Mouse (Mus musculus): ENCODE data around the gene Myo10.

Myo10 gene

GRCm38 (mm10) chr15:25706874-25707554 lies 84.7 kb downstream of the Myo10 start:
- in situ Hi-C loops (cut with MboI; ENCODE audit: low pct_unique_long_range_greater_than_20kb in 1 of 2, low sequenced_read_pairs in 2 of 2, unreplicated experiment in 1 of 2): loop anchor here in 1 of 2 experiments (25.0 kb wide), 1 partner anchor 995 kb away; no protein-coding TSS in a partner anchor

GRCm38 (mm10) chr15:25707891-25708290 lies 85.6 kb downstream of the Myo10 start:
- in situ Hi-C loops (cut with MboI; ENCODE audit: low pct_unique_long_range_greater_than_20kb in 1 of 2, low sequenced_read_pairs in 2 of 2, unreplicated experiment in 1 of 2): loop anchor here in 1 of 2 experiments (25.0 kb wide), 1 partner anchor 996 kb away; no protein-coding TSS in a partner anchor

- in situ Hi-C loops (cut with MboI; ENCODE audit: low pct_unique_long_range_greater_than_20kb in 1 of 2, low sequenced_read_pairs in 2 of 2, unreplicated experiment in 1 of 2): loop anchor here (10.0 to 25.0 kb wide), 2 partner anchors 106 to 999 kb away; no protein-coding TSS in a partner anchor
These were observed 88.6 kb downstream of the Myo10 start for GRCm38 (mm10) chr15:25710876-25711275.

- in situ Hi-C loops (cut with MboI; ENCODE audit: low pct_unique_long_range_greater_than_20kb in 1 of 2, low sequenced_read_pairs in 2 of 2, unreplicated experiment in 1 of 2): loop anchor here (10.0 to 25.0 kb wide), 2 partner anchors 108 to 1001 kb away; no protein-coding TSS in a partner anchor
These were observed 90.6 kb downstream of the Myo10 start for GRCm38 (mm10) chr15:25712877-25713276.

- in situ Hi-C loops (cut with MboI; ENCODE audit: low pct_unique_long_range_greater_than_20kb in 1 of 2, low sequenced_read_pairs in 2 of 2, unreplicated experiment in 1 of 2): loop anchor here (10.0 to 25.0 kb wide), 2 partner anchors 109 to 1001 kb away; no protein-coding TSS in a partner anchor
These were observed 91.4 kb downstream of the Myo10 start for GRCm38 (mm10) chr15:25713587-25714361.

GRCm38 (mm10) chr15:25715218-25715995 lies 93.1 kb downstream of the Myo10 start:
- in situ Hi-C loops (cut with MboI; ENCODE audit: low pct_unique_long_range_greater_than_20kb in 1 of 2, low sequenced_read_pairs in 2 of 2, unreplicated experiment in 1 of 2): loop anchor here (5.0 to 25.0 kb wide), 3 partner anchors 111 to 1003 kb away; no protein-coding TSS in a partner anchor

GRCm38 (mm10) chr15:25715996-25716395 lies 93.7 kb downstream of the Myo10 start:
- in situ Hi-C loops (cut with MboI; ENCODE audit: low pct_unique_long_range_greater_than_20kb in 1 of 2, low sequenced_read_pairs in 2 of 2, unreplicated experiment in 1 of 2): loop anchor here (5.0 to 25.0 kb wide), 3 partner anchors 111 to 1004 kb away; no protein-coding TSS in a partner anchor

- in situ Hi-C loops (cut with MboI; ENCODE audit: low pct_unique_long_range_greater_than_20kb in 1 of 2, low sequenced_read_pairs in 2 of 2, unreplicated experiment in 1 of 2): loop anchor here (5.0 to 25.0 kb wide), 3 partner anchors 112 to 1005 kb away; no protein-coding TSS in a partner anchor
These were observed 94.7 kb downstream of the Myo10 start for GRCm38 (mm10) chr15:25717006-25717405.

- in situ Hi-C loops (cut with MboI; ENCODE audit: low pct_unique_long_range_greater_than_20kb in 1 of 2, low sequenced_read_pairs in 2 of 2, unreplicated experiment in 1 of 2): loop anchor here (5.0 to 25.0 kb wide), 3 partner anchors 113 to 1006 kb away; no protein-coding TSS in a partner anchor
These were observed 95.8 kb downstream of the Myo10 start for GRCm38 (mm10) chr15:25718104-25718503.

- in situ Hi-C loops (cut with MboI; ENCODE audit: low pct_unique_long_range_greater_than_20kb in 1 of 2, low sequenced_read_pairs in 2 of 2, unreplicated experiment in 1 of 2): loop anchor here (5.0 to 25.0 kb wide), 3 partner anchors 114 to 1007 kb away; no protein-coding TSS in a partner anchor
These were observed 96.9 kb downstream of the Myo10 start for GRCm38 (mm10) chr15:25719270-25719669.

GRCm38 (mm10) chr15:25720263-25720662 lies 97.9 kb downstream of the Myo10 start:
- in situ Hi-C loops (cut with MboI; ENCODE audit: low pct_unique_long_range_greater_than_20kb in 1 of 2, low sequenced_read_pairs in 2 of 2, unreplicated experiment in 1 of 2): loop anchor here in 1 of 2 experiments (5.0 to 25.0 kb wide), 2 partner anchors 278 to 1008 kb away; no protein-coding TSS in a partner anchor

- in situ Hi-C loops (cut with MboI; ENCODE audit: low pct_unique_long_range_greater_than_20kb in 1 of 2, low sequenced_read_pairs in 2 of 2, unreplicated experiment in 1 of 2): loop anchor here in 1 of 2 experiments (5.0 to 25.0 kb wide), 2 partner anchors 281 to 1011 kb away; no protein-coding TSS in a partner anchor
These were observed 101.2 kb downstream of the Myo10 start for GRCm38 (mm10) chr15:25723281-25724113.

- in situ Hi-C loops (cut with MboI; ENCODE audit: low pct_unique_long_range_greater_than_20kb in 1 of 2, low sequenced_read_pairs in 2 of 2, unreplicated experiment in 1 of 2): loop anchor here in 1 of 2 experiments (5.0 to 25.0 kb wide), 2 partner anchors 282 to 1012 kb away; no protein-coding TSS in a partner anchor
These were observed 102.2 kb downstream of the Myo10 start for GRCm38 (mm10) chr15:25724549-25724948.

GRCm38 (mm10) chr15:25726814-25727213 lies 104.5 kb downstream of the Myo10 start:
- in situ Hi-C loops (cut with MboI; ENCODE audit: low pct_unique_long_range_greater_than_20kb in 1 of 2, low sequenced_read_pairs in 2 of 2, unreplicated experiment in 1 of 2): no loop called here

- in situ Hi-C loops (cut with MboI; ENCODE audit: low pct_unique_long_range_greater_than_20kb in 1 of 2, low sequenced_read_pairs in 2 of 2, unreplicated experiment in 1 of 2): no loop called here
These were observed 106.2 kb downstream of the Myo10 start for GRCm38 (mm10) chr15:25728501-25728900.

GRCm38 (mm10) chr15:25731053-25731452 lies 108.7 kb downstream of the Myo10 start:
- in situ Hi-C loops (cut with MboI; ENCODE audit: low pct_unique_long_range_greater_than_20kb in 1 of 2, low sequenced_read_pairs in 2 of 2, unreplicated experiment in 1 of 2): loop anchor here (10.0 kb wide), 2 partner anchors 54 to 64 kb away; no protein-coding TSS in a partner anchor
